Mouse (Mus musculus) cerebellum, adult 8-10 months (tissue): ENCODE results near the gene Pdlim5.
"Not testable (repeated sequence)": the region's sequence is repeated elsewhere in the genome, so short reads cannot be mapped to it uniquely, and the experiment has no call there.

Experiments used
- DNase-seq: peaks from one replicate; pipeline ENCODE4 v3.0.0; 2022

The Pdlim5 gene

GRCm38 (mm10) chr3:142249458-142249857 lies 146.0 kb downstream of the Pdlim5 start:
- no peak for DNase-seq

GRCm38 (mm10) chr3:142243263-142243662 lies 152.2 kb downstream of the Pdlim5 start:
- no peak for DNase-seq

GRCm38 (mm10) chr3:142239298-142239697 lies 156.2 kb downstream of the Pdlim5 start:
- DNase-seq = no peak

GRCm38 (mm10) chr3:142238260-142239046 lies 157.0 kb downstream of the Pdlim5 start:
- DNase-seq = no peak

GRCm38 (mm10) chr3:142237621-142238020 lies 157.9 kb downstream of the Pdlim5 start:
- DNase-seq = no peak

- DNase-seq = no peak
Observed at GRCm38 (mm10) chr3:142233606-142234465, 161.7 kb downstream of the Pdlim5 start.

GRCm38 (mm10) chr3:142228665-142229064 lies 166.8 kb downstream of the Pdlim5 start:
- DNase-seq = no peak

- no peak for DNase-seq
Observed at GRCm38 (mm10) chr3:142222471-142223103, 172.9 kb downstream of the Pdlim5 start.

- DNase-seq = no peak
Observed at GRCm38 (mm10) chr3:142219910-142220309, 175.6 kb downstream of the Pdlim5 start.

GRCm38 (mm10) chr3:142212821-142213220 lies 182.7 kb downstream of the Pdlim5 start:
- no peak for DNase-seq

GRCm38 (mm10) chr3:142212186-142212585 lies 183.3 kb downstream of the Pdlim5 start:
- DNase-seq = no peak

- DNase-seq = no peak
Observed at GRCm38 (mm10) chr3:142209981-142210380, 185.5 kb downstream of the Pdlim5 start.

GRCm38 (mm10) chr3:142209057-142209456 lies 186.4 kb downstream of the Pdlim5 start:
- no peak for DNase-seq

GRCm38 (mm10) chr3:142207488-142207887 lies 188.0 kb downstream of the Pdlim5 start:
- no peak for DNase-seq

GRCm38 (mm10) chr3:142206316-142206715 lies 189.2 kb downstream of the Pdlim5 start:
- no peak for DNase-seq

GRCm38 (mm10) chr3:142196142-142196541 lies 199.4 kb downstream of the Pdlim5 start:
- no peak for DNase-seq

GRCm38 (mm10) chr3:142191627-142192026 lies 203.9 kb downstream of the Pdlim5 start:
- not testable (repeated sequence) for DNase-seq
